Mouse (Mus musculus): ENCODE results near the gene Zfp281.

Gene Zfp281

GRCm38 (mm10) chr1:136658456-136659227 lies 33.9 kb downstream of the Zfp281 start:
- DNase-seq (ENCODE audit: low read depth): no peak

DNA sequence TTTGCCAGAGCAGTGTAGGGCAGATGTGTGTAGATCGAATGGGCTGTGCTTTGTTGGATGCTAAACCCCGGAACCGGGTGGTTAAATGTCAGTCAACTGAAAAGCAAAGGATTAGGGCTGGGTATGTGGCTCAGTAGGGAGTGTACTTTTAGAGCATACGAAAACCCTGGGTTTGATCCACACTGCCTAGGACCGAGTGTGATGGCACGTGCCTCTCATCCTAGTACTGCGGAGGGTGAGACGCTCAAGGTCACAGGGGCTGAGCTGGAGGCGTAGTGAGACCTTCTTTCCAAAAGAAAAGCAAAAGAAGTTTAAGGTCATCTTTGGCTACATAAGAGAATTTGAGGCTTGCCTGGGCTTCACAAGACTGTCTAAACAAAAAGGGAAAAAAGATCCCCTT lies 34.6 kb downstream of the Zfp281 start:
- DNase-seq (ENCODE audit: low read depth): no peak

DNA sequence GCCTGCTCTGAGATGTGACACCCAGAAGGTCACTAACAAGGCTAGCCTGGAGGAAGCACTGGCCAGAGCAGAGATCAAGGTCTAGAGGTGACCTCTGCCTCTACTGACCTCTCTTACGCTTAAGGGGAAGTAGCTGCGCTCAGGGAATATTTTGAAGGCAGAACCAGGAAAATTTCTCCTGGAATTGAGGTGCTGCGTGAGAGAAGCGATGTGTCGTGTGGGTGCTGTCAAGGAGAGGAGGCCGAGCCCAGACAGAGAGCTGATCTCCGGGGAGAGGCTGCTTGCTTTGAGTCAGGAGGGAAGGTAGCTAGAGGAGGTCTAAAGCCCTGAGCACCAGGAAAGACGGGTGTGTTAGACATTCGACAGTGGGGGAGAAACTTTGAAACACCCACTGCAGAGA lies 35.2 kb downstream of the Zfp281 start:
- no peak for DNase-seq (ENCODE audit: low read depth)

DNA sequence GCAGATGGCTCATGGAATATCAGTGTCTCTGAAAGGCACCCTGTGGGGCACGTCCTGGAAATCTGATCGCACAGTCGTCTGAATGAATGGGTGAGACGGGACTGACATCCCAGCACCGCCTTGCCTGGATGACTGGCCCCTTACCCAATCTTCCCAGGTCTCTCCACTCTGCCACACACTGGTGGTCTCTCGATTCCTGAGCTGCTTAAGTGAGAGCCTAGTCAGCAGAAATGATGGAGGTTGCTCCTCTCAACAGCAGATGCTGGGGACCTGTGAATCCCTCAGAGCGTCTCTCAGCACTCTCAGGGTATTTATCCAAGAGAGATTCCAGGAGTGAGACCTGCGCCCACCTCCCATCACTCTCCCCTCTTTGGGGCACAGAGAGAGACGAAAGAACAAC lies 36.8 kb downstream of the Zfp281 start:
- DNase-seq (ENCODE audit: low read depth): no peak

- DNase-seq (ENCODE audit: low read depth): no peak
Observed at GRCm38 (mm10) chr1:136661939-136662563, 37.4 kb downstream of the Zfp281 start.

DNA sequence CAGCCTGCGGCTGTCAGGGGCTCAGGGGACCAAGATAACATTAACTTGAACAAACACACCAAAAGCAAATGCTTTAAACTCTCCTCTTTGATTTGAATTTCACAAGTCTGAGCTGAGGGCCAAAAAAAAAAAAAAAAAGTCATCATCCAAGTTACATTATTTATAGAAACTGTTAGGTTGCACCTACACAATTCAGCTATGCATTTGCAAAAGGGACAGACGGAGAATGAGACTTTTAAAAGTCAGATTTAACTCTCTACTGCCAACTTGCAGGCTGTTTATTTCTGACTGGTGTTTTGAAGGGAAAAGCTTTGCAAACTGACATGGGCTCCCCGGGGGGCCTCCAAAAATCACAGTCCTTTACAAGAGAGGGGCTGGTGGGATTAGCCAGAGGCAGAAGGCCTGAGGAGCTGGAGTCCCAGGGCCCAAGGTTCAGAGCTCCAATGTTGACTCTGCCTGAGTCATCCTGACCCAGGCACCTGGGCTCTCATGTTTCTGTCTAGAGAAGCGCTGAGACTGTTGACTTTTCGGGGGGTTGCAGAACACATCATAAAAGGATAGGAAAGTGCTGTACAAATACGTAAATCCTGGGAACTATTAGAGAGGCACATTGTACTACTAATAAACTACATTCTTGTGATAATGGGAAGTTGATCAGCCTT lies 40.4 kb downstream of the Zfp281 start:
- DNase-seq (ENCODE audit: low read depth): no peak

- DNase-seq (ENCODE audit: low read depth): no peak
Observed at GRCm38 (mm10) chr1:136666513-136666912, 41.8 kb downstream of the Zfp281 start.

- no peak for DNase-seq (ENCODE audit: low read depth)
Observed at GRCm38 (mm10) chr1:136669926-136670325, 45.2 kb downstream of the Zfp281 start.

- no peak for DNase-seq (ENCODE audit: low read depth)
Observed at GRCm38 (mm10) chr1:136670421-136670820, 45.7 kb downstream of the Zfp281 start.

DNA sequence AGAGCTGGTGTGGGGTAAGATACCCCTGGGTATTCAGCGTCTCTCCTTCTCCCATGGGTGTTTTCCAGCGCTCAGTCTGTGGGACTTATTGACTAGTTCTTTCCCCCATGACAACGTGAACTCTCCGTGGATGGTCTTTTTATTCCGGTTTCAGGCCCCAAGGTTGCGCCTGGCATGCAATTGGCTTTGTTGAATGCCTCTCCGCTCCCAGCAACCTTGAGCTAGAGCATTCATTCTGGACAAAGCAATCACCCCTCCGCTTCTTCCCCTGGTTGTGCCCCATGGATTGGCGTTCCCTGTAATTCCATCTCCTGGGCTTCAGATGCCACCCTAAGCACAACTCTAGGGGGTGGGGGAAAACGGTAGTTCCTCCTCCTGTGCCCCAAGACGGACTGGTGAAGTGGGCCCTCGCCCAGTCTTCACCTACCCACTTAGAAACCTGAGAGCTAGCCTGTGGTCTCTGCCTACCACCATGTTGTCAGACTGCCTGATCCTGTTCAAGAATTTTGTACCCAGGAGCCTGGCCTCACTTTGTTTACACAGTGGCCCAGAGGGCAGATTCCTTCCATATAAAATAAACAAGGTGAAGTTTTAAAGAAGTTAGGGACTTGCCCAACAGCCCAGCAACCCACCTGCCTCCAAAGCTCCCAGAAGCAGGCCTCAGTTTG lies 47.2 kb downstream of the Zfp281 start:
- no peak for DNase-seq (ENCODE audit: low read depth)

DNA sequence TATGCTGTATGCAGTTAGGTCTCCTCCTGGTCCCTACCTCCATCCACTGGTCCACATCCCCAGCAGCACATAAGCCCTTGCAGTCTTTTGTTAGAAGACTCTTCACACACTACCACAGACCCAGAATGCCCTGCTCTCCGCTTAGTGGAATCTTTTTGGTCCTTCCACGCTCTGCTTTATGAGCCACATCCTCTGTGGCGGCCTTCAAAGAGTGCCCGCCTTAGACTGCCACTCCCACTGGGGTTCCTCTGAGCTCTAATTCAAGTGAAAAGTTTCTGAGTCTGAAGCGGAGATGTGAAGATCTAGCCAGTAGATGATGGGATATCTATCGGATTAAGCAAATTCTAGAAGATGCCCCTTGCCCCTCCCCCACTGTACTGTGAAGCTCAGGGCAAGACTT lies 47.9 kb downstream of the Zfp281 start:
- no peak for DNase-seq (ENCODE audit: low read depth)

DNA sequence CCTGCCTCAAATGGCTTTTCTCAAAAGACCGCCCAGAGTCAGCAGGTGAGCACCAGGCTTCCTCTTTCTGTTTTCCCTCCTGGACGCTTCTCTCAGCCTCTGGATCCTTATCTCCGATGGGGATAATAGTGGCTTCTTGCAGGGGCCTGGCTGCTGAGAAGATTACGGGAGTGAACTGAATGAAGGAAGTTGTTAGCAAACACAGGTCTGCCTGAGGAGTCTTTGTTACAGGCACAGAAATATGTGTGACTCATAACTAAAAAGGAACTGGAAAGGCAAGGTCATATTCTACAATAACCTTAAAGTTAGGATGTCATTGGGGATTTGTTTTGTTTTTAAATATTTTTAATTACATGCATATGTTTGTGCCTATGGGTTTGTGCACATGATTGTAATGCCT lies 48.6 kb downstream of the Zfp281 start:
- DNase-seq (ENCODE audit: low read depth): no peak

DNA sequence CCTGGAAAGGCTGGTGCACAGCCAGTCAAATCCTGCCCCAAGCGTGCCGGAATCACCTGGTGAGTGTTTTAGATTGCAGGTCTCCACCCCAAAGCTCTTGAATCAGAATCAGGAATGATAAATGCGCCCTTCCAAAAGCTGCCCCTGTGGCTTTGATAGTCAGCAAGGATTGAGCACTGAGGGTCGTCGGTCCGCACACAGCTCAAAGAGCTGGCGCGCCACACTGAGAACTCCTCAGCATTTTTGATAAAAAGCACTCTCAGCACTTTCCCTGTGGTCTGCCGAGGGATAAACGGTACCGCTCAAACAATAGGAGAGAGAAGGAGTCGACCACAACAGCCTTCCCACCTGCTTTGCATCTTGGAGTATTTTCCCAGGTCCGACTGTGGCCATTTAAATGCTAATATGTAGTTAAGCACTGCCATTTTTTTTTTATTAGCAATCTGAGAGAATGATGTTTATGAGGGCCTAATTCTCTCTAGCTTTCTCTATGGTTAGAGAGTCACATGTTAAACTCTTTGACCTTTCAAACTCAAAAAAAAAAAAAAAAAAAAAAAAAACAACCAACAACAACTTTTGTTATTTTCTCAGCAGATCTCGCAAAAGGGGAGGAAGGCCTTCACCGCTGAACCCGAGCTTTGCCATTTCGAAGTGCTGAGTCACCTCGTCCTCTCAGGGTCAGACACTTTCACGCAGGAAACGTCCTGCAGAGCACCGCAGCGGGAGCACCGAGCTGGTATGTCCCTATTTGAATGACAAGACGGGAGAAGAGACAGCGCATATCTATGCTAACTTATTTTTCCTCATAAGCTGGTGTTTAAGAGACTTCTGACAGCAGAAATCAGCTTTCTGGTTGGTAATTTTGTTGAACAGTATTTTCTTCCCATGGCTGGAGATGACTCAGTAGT lies 50.1 kb downstream of the Zfp281 start:
- no peak for DNase-seq (ENCODE audit: low read depth)

GRCm38 (mm10) chr1:136675736-136676444 lies 51.2 kb downstream of the Zfp281 start:
- no peak for DNase-seq (ENCODE audit: low read depth)

DNA sequence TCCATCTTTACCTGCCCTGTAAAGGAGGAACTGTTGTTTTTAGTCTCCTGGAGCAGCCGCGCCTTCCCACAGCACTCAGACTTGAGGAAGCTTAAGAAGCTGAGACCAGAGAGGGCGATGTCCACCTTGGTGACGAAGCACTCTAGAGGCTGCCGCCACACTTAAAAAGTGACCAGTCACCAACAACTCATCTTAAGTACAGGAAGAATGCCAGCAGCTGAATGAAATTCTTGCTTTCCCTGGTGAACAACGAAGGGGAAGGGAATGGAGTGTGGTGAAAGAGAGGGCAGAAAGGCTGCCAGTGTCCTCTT lies 51.7 kb downstream of the Zfp281 start:
- no peak for DNase-seq (ENCODE audit: low read depth)

GRCm38 (mm10) chr1:136677847-136678325 lies 53.2 kb downstream of the Zfp281 start:
- DNase-seq (ENCODE audit: low read depth): no peak

DNA sequence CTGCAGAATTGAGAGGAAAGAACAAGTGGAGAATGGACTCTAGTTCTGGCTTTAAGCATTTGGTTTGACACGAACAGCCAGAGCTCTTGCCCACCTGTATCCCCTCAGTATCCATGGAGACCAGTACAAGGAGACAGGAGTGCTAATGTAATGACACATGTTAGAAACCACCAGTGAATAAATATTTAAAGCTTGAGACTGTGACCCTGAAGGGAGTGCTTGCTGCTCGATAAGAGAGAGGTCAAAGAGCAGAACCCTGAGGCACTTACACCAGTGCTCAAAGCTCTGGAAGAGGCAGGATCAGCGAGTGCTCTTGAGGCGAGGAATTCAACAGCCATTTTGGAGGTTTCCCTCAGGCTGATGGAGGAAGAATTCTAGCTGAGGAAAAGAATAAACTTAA lies 54.1 kb downstream of the Zfp281 start:
- no peak for DNase-seq (ENCODE audit: low read depth)

Data from fibroblast of lung, adult 2 months (primary cell).